Mouse (Mus musculus) heart, embryonic 10.5 days (tissue): ENCODE results near the gene Ano8. TPM values are rescaled to one million over a fixed set of nuclear protein-coding genes. Genes with fewer than 3 reads are reported as not detected.

Experiments
- DNase-seq: peaks from one replicate; pipeline ENCODE4 v3.0.0-alpha.2; 2017; ENCODE audit warnings: low spot score
- H3K27ac ChIP-seq: fragments of 300-500 bp; sonication (generic); 2 replicates; pipeline ENCODE4 v1.5.1; 2016; ENCODE audit warnings: mild to moderate bottlenecking
- H3K27me3 ChIP-seq: fragments of 300-500 bp; sonication (generic); 2 replicates; pipeline ENCODE4 v1.6.1; 2016; ENCODE audit warnings: mild to moderate bottlenecking; ENCODE audit not compliant: poor library complexity, insufficient read depth, severe bottlenecking
- H3K36me3 ChIP-seq: fragments of 300-500 bp; sonication (generic); 2 replicates; pipeline ENCODE4 v1.6.1; 2016; ENCODE audit warnings: mild to moderate bottlenecking, moderate library complexity
- H3K4me1 ChIP-seq: fragments of 300-500 bp; sonication (generic); 2 replicates; pipeline ENCODE4 v1.6.1; 2016; ENCODE audit warnings: mild to moderate bottlenecking
- H3K4me3 ChIP-seq: fragments of 300-500 bp; sonication (generic); 2 replicates; pipeline ENCODE4 v1.5.1; 2016; ENCODE audit warnings: mild to moderate bottlenecking, moderate library complexity
- H3K9me3 ChIP-seq: fragments of 300-500 bp; sonication (generic); 2 replicates; pipeline ENCODE4 v1.6.1; 2016; ENCODE audit warnings: mild to moderate bottlenecking, moderate library complexity
- WGBS: fragments of 180-500 bp; shearing (Covaris S2); methylation state at CpG from one replicate; pipeline ENCODE4 v1.1.7; 2016; 5-methylcytosine and 5-hydroxymethylcytosine counted together
- polyA plus RNA-seq: library from polyadenylated mRNA; unstranded; fragments of >200 nt; fragmentation: Nextera tagmentation; extraction: Ambion mirVana; gene quantifications from 2 replicates; pipeline ENCODE4 v1.2.1, GENCODE M21; 2016

Gene Ano8
- polyA plus RNA-seq, 1 experiment from 2014 or later: 2.7 TPM

GRCm38 (mm10) chr8:71515043-71515442 lies 29.3 kb upstream of the Ano8 start:
- WGBS: 65% methylated on average over 5 of the region's 5 CpGs
- Histone ChIP-seq H3K27ac (no peak overlapping the region), H3K4me3 (no peak overlapping the region), H3K27me3 (peaks cover 20% of the 10 kb centered on the region), H3K4me1 (peaks cover 25% of the 10 kb centered on the region), H3K9me3 (no peaks in the 10 kb centered on the region), H3K36me3 (no peaks in the 10 kb centered on the region)
- no peak for DNase-seq

DNA sequence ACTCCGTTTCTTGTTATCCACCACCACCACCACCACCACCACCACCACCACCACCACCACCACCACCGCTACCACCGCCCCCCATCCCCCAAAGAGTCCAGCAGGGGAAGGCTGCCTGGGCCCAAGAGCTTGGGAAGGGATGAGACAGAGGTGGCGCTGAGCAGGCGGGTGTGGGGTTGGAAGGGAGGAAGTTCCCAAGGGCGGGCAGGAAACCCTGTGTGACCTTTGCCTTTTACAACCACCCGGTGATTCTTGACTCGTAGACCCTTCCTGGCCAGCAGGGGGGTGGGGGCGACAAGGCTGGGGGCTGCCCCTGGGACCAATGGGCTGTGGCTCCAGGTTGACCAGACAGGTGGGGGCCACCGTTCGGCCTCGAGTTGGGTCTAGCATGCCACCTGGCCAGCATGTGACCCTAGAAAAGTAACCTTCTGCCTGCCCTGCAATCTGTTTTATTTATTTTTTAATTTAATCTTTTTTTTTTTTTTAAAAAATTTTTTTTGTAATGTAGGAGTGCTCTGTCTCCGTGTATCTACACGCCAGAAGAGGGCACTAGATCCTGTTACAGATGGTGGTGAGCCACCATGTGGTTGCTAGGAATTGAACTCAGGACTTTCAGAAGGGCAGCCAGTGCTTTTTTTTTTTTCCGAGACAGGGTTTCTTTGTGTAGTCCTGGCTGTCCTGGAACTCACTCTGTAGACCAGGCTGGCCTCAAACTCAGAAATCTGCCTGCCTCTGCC lies 27.4 kb upstream of the Ano8 start:
- no peak for DNase-seq
- 53% methylated on average over 15 of the region's 15 CpGs for WGBS

GRCm38 (mm10) chr8:71511644-71512043 lies 25.9 kb upstream of the Ano8 start, which contains the start of gene Plvap:
Gene Plvap (minus strand): TSS chr8:71511752.
- peak; percentile 83 for DNase-seq
- H3K36me3 ChIP-seq: no peaks in the 10 kb centered on the region
- 21% methylated on average over 14 of the region's 14 CpGs for WGBS
- peaks cover 53% of the 10 kb centered on the region for H3K27me3 ChIP-seq
- no peaks in the 10 kb centered on the region for H3K9me3 ChIP-seq
- H3K4me3 ChIP-seq: peak within 1 kb of the TSS; percentile 53
- peaks cover 31% of the 10 kb centered on the region for H3K4me1 ChIP-seq
- H3K27ac ChIP-seq: peak within 1 kb of the TSS; percentile 74

More for the DNA sequence above, 27.4 kb upstream of the Ano8 start:
- no peak overlapping the region for H3K4me3 ChIP-seq
- H3K9me3 ChIP-seq: no peaks in the 10 kb centered on the region
- 0 out of 2 replicates have a peak overlapping the region, but pooled peaks have one; percentile 57 for H3K27ac ChIP-seq
- peaks cover 38% of the 10 kb centered on the region for H3K27me3 ChIP-seq
- H3K4me1 ChIP-seq: peaks cover 25% of the 10 kb centered on the region
- no peaks in the 10 kb centered on the region for H3K36me3 ChIP-seq

- 65% methylated on average over 2 of the region's 2 CpGs for WGBS
- H3K4me1 ChIP-seq: peaks cover 31% of the 10 kb centered on the region
- DNase-seq: no peak
- H3K27ac ChIP-seq: peak overlapping the region; percentile 64; the same call in 1 of the 2 replicates
- peak overlapping the region; percentile 53 for H3K4me3 ChIP-seq
- H3K27me3 ChIP-seq: peaks cover 69% of the 10 kb centered on the region
- 0 out of 2 replicates have a peak, but pooled peaks cover 10% of the 10 kb centered on the region for H3K36me3 ChIP-seq
- no peaks in the 10 kb centered on the region for H3K9me3 ChIP-seq
Measured at GRCm38 (mm10) chr8:71509316-71509715, 23.6 kb upstream of the Ano8 start.

DNA sequence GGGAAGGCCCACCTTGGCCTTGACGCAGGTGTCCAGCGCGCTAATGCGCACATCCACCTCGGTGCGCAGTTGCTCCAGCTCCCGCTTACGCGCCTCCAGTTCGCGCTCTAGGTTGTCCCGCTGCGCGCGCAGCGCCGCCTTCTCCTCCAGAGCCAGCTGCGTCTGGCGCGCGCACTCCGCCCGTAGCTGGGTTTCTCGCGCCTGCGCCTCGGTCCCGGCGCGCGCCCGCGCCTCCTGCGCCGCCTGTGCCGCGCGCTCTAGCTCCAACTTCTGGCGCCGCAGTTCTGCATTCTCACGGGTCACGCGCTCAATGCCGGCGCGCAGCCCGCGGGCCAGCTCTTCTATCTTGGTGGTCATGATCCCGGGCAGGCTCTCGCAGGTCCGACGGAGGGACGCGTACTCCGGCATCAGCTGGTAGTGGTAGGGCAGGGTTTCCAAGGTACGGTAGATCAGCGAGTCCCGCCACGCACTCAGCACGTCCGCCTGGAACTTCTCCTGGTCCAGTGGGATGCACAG lies 21.9 kb upstream of the Ano8 start:
- DNase-seq: no peak
- Histone ChIP-seq H3K27me3 (peaks cover 69% of the 10 kb centered on the region), H3K36me3 (0 out of 2 replicates have a peak, but pooled peaks cover 10% of the 10 kb centered on the region), H3K27ac (peak overlapping the region; percentile 59; the same call in 1 of the 2 replicates), H3K9me3 (no peaks in the 10 kb centered on the region), H3K4me3 (peak overlapping the region; percentile 61), H3K4me1 (peaks cover 33% of the 10 kb centered on the region)
- WGBS: under 1% methylated on average over 61 of the region's 61 CpGs

DNA sequence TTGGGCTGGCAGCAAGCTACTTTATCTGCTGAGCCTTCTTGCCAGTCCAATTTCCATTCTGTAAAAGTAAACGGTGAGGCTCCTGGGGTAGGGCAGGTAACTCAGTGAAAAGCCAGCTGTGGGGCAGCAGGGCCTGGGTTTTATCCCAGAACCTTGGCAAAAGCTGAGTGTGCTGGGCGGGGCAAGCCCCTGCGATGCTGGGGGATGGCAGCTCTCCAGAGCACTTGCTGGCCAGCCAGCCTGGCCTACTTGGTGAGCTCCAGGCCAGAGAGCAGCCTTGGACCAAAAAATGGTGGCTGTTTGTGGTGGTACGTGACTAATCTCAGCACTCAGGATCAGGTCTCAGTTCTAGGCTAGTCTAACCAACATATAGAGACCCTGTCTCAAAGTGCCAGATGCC lies 20.2 kb upstream of the Ano8 start:
- no peak overlapping the region for H3K4me3 ChIP-seq
- WGBS: 72% methylated on average over 4 of the region's 4 CpGs
- H3K36me3 ChIP-seq: 0 out of 2 replicates have a peak, but pooled peaks cover 10% of the 10 kb centered on the region
- H3K9me3 ChIP-seq: no peaks in the 10 kb centered on the region
- no peak for DNase-seq
- peaks cover 24% of the 10 kb centered on the region for H3K4me1 ChIP-seq
- H3K27ac ChIP-seq: no peak overlapping the region
- peaks cover 58% of the 10 kb centered on the region for H3K27me3 ChIP-seq

DNA sequence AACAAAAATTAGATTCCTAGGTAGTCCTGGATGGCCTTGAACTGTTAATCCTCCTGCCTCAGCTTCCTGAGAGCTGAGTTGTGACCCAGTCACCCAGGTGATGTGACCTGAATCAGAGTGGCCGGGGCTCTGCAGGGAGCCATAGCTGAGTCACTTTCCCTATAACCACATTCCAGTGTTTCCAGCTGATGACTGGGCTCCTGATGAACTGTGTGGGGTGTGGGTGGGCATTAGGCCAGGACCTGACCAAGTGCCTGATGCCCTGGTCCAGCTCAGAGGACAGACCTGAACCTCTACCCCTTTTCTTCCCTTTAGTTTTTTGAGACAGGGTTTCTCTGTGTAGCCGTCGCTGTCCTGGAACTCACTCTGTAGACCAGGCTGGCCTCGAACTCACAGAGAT lies 19.6 kb upstream of the Ano8 start:
- WGBS: 85% methylated on average over 4 of the region's 4 CpGs
- Histone ChIP-seq H3K36me3 (0 out of 2 replicates have a peak, but pooled peaks cover 10% of the 10 kb centered on the region), H3K4me3 (no peak overlapping the region), H3K4me1 (peaks cover 27% of the 10 kb centered on the region), H3K27ac (no peak overlapping the region), H3K27me3 (peaks cover 52% of the 10 kb centered on the region), H3K9me3 (no peaks in the 10 kb centered on the region)
- DNase-seq: no peak

- Histone ChIP-seq H3K9me3 (no peaks in the 10 kb centered on the region), H3K4me1 (peaks cover 33% of the 10 kb centered on the region), H3K4me3 (no peak overlapping the region), H3K27ac (no peak overlapping the region; the same call in 1 of the 2 replicates), H3K36me3 (0 out of 2 replicates have a peak, but pooled peaks cover 13% of the 10 kb centered on the region), H3K27me3 (peaks cover 42% of the 10 kb centered on the region)
- DNase-seq: no peak
- WGBS: 82% methylated on average over 4 of the region's 4 CpGs
Measured at GRCm38 (mm10) chr8:71504349-71504748, 18.6 kb upstream of the Ano8 start.

- Histone ChIP-seq H3K4me1 (peaks cover 59% of the 10 kb centered on the region), H3K27ac (peak overlapping the region; percentile 79), H3K4me3 (peak overlapping the region; percentile 32), H3K36me3 (peaks cover 6% of the 10 kb centered on the region; the same call in 1 of the 2 replicates), H3K27me3 (no peaks in the 10 kb centered on the region), H3K9me3 (no peaks in the 10 kb centered on the region)
- no peak for DNase-seq
- 23% methylated on average over 16 of the region's 16 CpGs for WGBS
Measured at GRCm38 (mm10) chr8:71498816-71499690, 13.3 kb upstream of the Ano8 start.

GRCm38 (mm10) chr8:71497881-71498501 lies 12.2 kb upstream of the Ano8 start:
- Histone ChIP-seq H3K9me3 (no peaks in the 10 kb centered on the region), H3K27me3 (no peaks in the 10 kb centered on the region), H3K36me3 (peaks cover 14% of the 10 kb centered on the region), H3K27ac (peak overlapping the region; percentile 79), H3K4me1 (peaks cover 55% of the 10 kb centered on the region), H3K4me3 (peak overlapping the region; percentile 32)
- WGBS: 14% methylated on average over 15 of the region's 15 CpGs
- no peak for DNase-seq

DNA sequence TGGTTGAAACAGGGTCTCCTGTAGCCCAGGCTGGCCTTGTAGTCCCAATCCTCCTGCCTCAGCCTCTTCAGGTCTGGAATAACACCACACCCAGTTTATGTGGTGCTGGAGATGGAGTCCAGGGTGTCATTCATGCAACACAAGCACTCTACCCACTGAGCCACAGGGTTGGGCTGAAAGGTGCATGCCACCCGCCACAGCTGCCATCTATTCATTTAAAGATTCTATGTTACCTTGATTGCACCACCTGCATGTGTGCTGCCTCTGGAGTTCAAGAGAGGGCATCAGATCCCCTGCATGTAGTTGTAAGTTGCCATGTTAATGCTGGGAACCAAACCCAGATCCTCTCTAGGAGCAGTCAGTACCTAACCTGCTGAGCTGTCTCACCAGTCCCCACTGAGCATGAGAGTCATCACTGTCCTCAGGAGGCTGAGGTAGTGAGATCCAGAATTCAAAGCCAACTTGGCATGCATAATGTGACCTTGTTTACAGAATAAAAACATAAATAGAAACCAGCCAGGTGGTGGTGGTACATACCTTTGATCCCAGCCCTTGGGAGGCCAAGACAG lies 11.4 kb upstream of the Ano8 start:
- H3K9me3 ChIP-seq: no peaks in the 10 kb centered on the region
- H3K36me3 ChIP-seq: peaks cover 22% of the 10 kb centered on the region
- no peak for DNase-seq
- WGBS: 93% methylated on average over 1 of the region's 1 CpGs
- H3K27ac ChIP-seq: peak overlapping the region; percentile 79; the same call in 1 of the 2 replicates
- H3K27me3 ChIP-seq: no peaks in the 10 kb centered on the region
- H3K4me3 ChIP-seq: no peak overlapping the region
- peaks cover 54% of the 10 kb centered on the region for H3K4me1 ChIP-seq

DNA sequence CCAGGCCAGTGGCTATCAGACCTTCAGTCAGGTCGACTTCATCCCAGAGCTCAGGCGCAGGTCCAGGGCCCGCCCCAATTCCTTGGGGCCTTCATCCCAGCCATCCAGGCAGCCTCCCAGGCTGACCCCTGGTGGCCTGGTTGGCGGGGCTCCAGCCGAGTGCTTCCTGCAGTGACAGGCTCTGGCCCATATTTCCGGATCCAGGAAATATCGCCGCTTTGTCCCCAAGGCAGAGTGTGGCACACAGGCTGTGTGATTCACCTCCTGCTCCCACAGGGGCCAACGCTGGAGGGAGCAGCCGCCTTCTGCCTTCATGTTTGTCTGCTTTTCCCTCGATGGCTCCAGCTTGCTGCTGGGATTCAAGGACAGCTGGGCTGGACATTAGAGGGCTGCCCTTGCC lies 10.7 kb upstream of the Ano8 start:
- Histone ChIP-seq H3K36me3 (peaks cover 29% of the 10 kb centered on the region), H3K4me1 (peaks cover 54% of the 10 kb centered on the region), H3K27me3 (no peaks in the 10 kb centered on the region), H3K9me3 (no peaks in the 10 kb centered on the region), H3K4me3 (no peak overlapping the region), H3K27ac (peak overlapping the region; percentile 56; the same call in 1 of the 2 replicates)
- WGBS: 35% methylated on average over 11 of the region's 11 CpGs
- DNase-seq: peak; percentile 82
